Mouse (Mus musculus) bone marrow macrophage, adult 2 months (primary cell): Measurements from ENCODE around the gene Stx1b.

Source experiments
- CTCF ChIP-seq: IDR thresholded peaks from 2 replicates; pipeline ENCODE4 v1.5.1; 2012; ENCODE audit warnings: low read depth, mild to moderate bottlenecking, low read length, moderate library complexity
- POLR2A ChIP-seq: IDR thresholded peaks from 2 replicates; pipeline ENCODE4 v1.6.1; 2012; ENCODE audit warnings: mild to moderate bottlenecking, low read depth, low read length, borderline replicate concordance

DNA sequence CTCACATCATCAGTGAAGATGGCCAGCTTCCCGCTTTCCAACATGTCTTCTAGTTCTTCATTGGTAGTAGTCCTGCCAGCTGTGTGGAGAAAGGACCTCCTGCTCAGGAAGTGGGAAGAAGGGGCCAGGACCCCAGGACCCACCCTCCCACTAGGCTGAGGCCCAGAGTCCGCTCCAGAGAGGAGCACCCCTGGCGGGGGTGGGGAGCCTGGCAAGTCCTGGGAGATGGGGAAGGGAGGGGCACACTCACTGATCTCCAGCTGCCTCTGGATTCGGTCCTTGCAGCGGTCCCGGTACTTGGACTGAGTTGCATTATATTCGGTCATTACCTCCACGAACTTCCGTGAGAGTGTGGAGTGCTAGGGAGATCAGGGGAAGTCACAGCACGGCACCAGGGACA is 13.7 kb downstream of the Stx1b start:
- TF ChIP-seq CTCF (no peak), POLR2A (no peak)
